Mouse (Mus musculus) liver, postnatal 0 days (tissue): Measurements from ENCODE around the gene Per2. TPM values are rescaled to one million over a fixed set of nuclear protein-coding genes. Genes with fewer than 3 reads are reported as not detected.

ENCODE experiments used
- ATAC-seq: fragments of 200-750 bp; cut with Nextera tagmentation; 2 replicates; pipeline ENCODE4 v1.8.0; 2017; ENCODE audit warnings: mild to moderate bottlenecking, moderate library complexity
- DNase-seq: peaks from one replicate; pipeline ENCODE4 v3.0.0-alpha.2; 2016
- H3K27ac ChIP-seq: fragments of 300-500 bp; sonication (generic); 2 replicates; pipeline ENCODE4 v1.5.1; 2014; ENCODE audit warnings: antibody characterized with exemption, moderate library complexity, mild to moderate bottlenecking, low read depth
- H3K27me3 ChIP-seq: fragments of 300-500 bp; sonication (generic); 2 replicates; pipeline ENCODE4 v1.6.1; 2014; ENCODE audit warnings: low read length, control low read depth, mixed read lengths; ENCODE audit not compliant: insufficient read depth
- H3K36me3 ChIP-seq: fragments of 300-500 bp; sonication (generic); replicated peaks from 2 replicates; pipeline ENCODE4 v1.6.1; 2014; ENCODE audit warnings: mild to moderate bottlenecking, control low read depth, low read length, moderate library complexity, mixed read lengths; ENCODE audit not compliant: insufficient read depth
- H3K4me1 ChIP-seq: fragments of 300-500 bp; sonication (generic); 2 replicates; pipeline ENCODE4 v1.6.1; 2014; ENCODE audit warnings: antibody characterized with exemption, mild to moderate bottlenecking, control low read depth; ENCODE audit not compliant: insufficient read depth
- H3K4me2 ChIP-seq: fragments of 300-500 bp; sonication (generic); 2 replicates; pipeline ENCODE4 v1.6.1; 2014; ENCODE audit warnings: low read depth, mild to moderate bottlenecking, low read length, moderate library complexity, mixed read lengths
- H3K4me3 ChIP-seq: fragments of 300-500 bp; sonication (generic); 2 replicates; pipeline ENCODE4 v1.5.1; 2014; ENCODE audit warnings: low read depth, low read length
- H3K9ac ChIP-seq: fragments of 300-500 bp; sonication (generic); replicated peaks from 2 replicates; pipeline ENCODE4 v1.6.1; 2014; ENCODE audit warnings: mild to moderate bottlenecking, moderate library complexity
- H3K9me3 ChIP-seq: fragments of 300-500 bp; sonication (generic); 2 replicates; pipeline ENCODE4 v1.6.1; 2016; ENCODE audit warnings: mild to moderate bottlenecking, control low read depth, low read length, mixed read lengths
- CTCF ChIP-seq: sonication (generic); IDR thresholded peaks from 2 replicates; pipeline ENCODE4 v1.5.1; 2016; ENCODE audit warnings: antibody characterized with exemption, low read depth
- EP300 ChIP-seq: IDR thresholded peaks from 2 replicates; pipeline ENCODE4 v1.6.1; 2016; ENCODE audit warnings: antibody characterized with exemption, low read depth, mild to moderate bottlenecking
- WGBS: fragments of 180-500 bp; shearing (Covaris S2); extraction: QIAGEN DNeasy Blood & Tissue Kit; methylation state at CpG from one replicate; pipeline ENCODE4 v1.1.7; 2014; ENCODE audit not compliant: insufficient replicate concordance; 5-methylcytosine and 5-hydroxymethylcytosine counted together
- polyA plus RNA-seq: library from polyadenylated mRNA; unstranded; fragments of >200 nt; fragmentation: Nextera tagmentation; extraction: Ambion mirVana; gene quantifications from 2 replicates; pipeline ENCODE4 v1.2.1, GENCODE M21; 2015

Gene Per2
- polyA plus RNA-seq, 1 experiment from 2014 or later, result 2.5 TPM

DNA sequence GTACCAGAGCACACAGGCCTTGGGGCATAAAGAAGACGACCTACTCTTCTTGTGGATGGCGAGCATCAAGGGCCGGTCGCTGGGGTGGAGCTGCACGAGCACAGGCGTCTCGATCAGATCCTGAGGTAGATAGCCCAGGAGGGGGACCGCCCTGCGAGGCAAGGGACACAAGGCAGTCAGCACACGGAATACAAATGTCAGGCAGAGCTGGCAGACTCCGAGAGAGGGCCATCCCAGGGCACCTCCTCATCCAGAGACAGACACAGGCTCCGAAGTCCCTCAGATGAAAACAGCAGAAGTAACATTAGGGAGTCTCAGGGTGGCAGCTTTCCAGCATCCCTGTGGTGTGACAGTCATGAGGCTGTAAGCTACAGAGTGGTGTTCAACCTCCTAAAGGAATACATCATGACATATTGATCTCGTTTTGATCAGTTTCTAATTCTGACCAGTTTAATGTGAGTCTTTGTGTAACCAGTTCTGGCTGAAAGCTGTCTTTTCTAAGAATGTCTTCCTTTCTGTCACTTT, 23.5 kb downstream of the Per2 start:
- no peak for TF ChIP-seq CTCF
- Histone ChIP-seq H3K4me3 (no peak overlapping the region), H3K27ac (peak overlapping the region; percentile 95)

DNA sequence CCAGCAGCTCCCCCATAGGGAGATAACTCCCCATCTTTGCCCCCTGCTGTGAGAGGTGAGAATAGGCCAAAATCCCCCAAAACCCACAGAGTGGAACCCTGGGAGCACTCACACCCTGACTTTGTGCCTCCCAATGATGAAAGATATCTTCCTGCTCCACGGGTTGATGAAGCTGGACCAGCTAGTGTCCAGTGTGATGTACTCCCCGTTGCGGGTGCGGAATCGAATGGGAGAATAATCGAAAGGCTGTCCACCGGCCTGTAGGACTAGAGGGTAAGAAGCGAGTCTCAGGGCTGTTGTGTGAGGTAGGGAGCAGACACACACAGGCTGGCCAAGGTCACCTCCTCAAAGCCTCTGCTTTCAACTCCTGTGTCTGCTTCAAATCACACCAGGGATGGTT, 24.2 kb downstream of the Per2 start:
- H3K27ac ChIP-seq, result no peak overlapping the region
- H3K9ac ChIP-seq, result no peak overlapping the region
- no peak overlapping the region for H3K4me3 ChIP-seq
- H3K27me3 ChIP-seq, result no peaks in the 10 kb centered on the region
- no peak for TF ChIP-seq CTCF
- TF ChIP-seq EP300, result no peak
- DNase-seq, result no peak
- peaks cover 39% of the 10 kb centered on the region for H3K36me3 ChIP-seq
- no peaks in the 10 kb centered on the region for H3K9me3 ChIP-seq
- H3K4me2 ChIP-seq, result no peak overlapping the region
- no peak for ATAC-seq
- WGBS, result 82% methylated on average over 8 of the region's 8 CpGs
- peaks cover 29% of the 10 kb centered on the region for H3K4me1 ChIP-seq

More for the DNA sequence above, 23.5 kb downstream of the Per2 start:
- no peaks in the 10 kb centered on the region for H3K27me3 ChIP-seq
- H3K4me1 ChIP-seq, result peaks cover 35% of the 10 kb centered on the region
- H3K9me3 ChIP-seq, result no peaks in the 10 kb centered on the region
- no peak overlapping the region for H3K4me2 ChIP-seq
- ATAC-seq (no peak), DNase-seq (no peak)
- 81% methylated on average over 13 of the region's 13 CpGs for WGBS
- peak overlapping the region; percentile 30; the same call in 1 of the 2 replicates for H3K9ac ChIP-seq
- H3K36me3 ChIP-seq, result peaks cover 38% of the 10 kb centered on the region

DNA sequence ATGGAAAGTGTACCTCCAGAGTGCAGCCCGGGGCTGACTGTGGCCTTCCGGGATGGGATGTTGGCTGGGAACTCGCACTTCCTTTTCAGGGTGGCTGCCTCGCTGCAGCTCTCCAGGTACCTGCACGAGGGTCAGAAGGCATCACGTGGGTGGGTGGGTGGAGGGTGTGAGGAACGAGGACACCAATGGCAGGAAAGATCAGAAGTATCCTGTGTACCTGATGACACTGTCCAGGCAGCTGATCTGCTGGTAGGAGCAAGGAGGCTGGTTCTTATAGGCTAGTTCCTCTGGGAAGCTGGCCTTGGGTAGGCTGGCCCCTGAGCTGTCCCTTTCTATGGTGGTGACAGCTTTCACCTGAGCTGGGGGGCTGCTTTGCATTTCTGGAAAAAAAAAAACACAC, 28.4 kb downstream of the Per2 start:
- H3K4me3 ChIP-seq, result no peak overlapping the region
- WGBS, result 82% methylated on average over 7 of the region's 7 CpGs
- no peak overlapping the region for H3K4me2 ChIP-seq
- no peaks in the 10 kb centered on the region for H3K9me3 ChIP-seq
- H3K27ac ChIP-seq, result no peak overlapping the region
- ATAC-seq (no peak), DNase-seq (no peak)
- no peak overlapping the region for H3K9ac ChIP-seq
- H3K4me1 ChIP-seq, result no peaks in the 10 kb centered on the region; the same call in 1 of the 2 replicates
- TF ChIP-seq EP300 (no peak), CTCF (no peak)
- peaks cover 62% of the 10 kb centered on the region for H3K36me3 ChIP-seq
- no peaks in the 10 kb centered on the region for H3K27me3 ChIP-seq

DNA sequence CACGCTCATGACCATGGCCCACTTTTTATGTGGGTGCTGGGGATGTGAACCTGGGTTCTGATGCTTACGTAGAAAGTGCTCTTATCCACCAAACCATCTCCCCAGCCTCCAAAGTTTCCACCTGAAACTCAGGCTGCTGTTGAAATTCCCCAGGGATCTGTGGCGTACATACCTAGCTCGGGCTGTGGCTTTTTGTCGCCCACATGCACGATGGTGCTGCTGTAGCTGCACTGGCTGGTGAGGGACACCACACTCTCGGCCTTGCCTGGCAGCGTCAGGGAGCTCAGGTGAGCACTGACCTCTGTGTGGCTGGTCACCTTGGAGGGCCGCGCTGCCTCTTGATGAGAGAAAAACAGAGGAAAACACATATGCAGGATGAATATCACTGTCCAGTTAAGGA, 29.9 kb downstream of the Per2 start:
- TF ChIP-seq CTCF, result no peak
- no peak for TF ChIP-seq EP300
- WGBS, result 87% methylated on average over 10 of the region's 10 CpGs
- H3K4me1 ChIP-seq, result no peaks in the 10 kb centered on the region
- H3K9ac ChIP-seq, result no peak overlapping the region
- no peak for DNase-seq
- H3K9me3 ChIP-seq, result no peaks in the 10 kb centered on the region
- no peak overlapping the region for H3K27ac ChIP-seq
- peaks cover 56% of the 10 kb centered on the region for H3K36me3 ChIP-seq
- no peak for ATAC-seq
- no peak overlapping the region for H3K4me3 ChIP-seq
- H3K27me3 ChIP-seq, result no peaks in the 10 kb centered on the region
- no peak overlapping the region for H3K4me2 ChIP-seq

DNA sequence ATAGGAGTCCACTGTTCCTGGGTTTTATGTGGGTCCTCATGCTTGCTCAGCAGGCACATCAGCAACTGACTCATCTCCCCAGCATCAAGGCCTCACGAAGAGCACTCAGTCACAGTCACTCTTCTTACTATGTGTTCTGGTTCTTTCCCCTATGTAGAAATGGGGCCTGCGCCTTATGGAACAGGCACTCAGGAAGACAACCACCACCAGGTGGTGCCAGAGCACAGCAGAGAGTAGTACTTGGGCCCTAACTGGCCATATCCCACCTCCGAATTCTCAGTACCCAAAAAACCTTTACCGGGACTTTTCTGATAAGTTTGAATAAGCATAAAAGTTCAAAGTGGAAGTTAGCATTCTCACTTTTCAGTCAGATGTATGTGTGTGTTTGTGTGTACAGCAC, 30.5 kb downstream of the Per2 start:
- H3K4me1 ChIP-seq, result no peaks in the 10 kb centered on the region
- H3K9me3 ChIP-seq, result no peaks in the 10 kb centered on the region
- H3K27ac ChIP-seq, result no peak overlapping the region
- H3K27me3 ChIP-seq, result no peaks in the 10 kb centered on the region
- H3K4me3 ChIP-seq, result no peak overlapping the region
- 33% methylated on average over 4 of the region's 4 CpGs for WGBS
- H3K36me3 ChIP-seq, result peaks cover 61% of the 10 kb centered on the region
- H3K9ac ChIP-seq, result no peak overlapping the region
- peak; percentile 87 for DNase-seq
- peak; percentile 63; the same call in 1 of the 2 replicates for ATAC-seq
- H3K4me2 ChIP-seq, result no peak overlapping the region
- TF ChIP-seq CTCF (peak; percentile 92), EP300 (no peak)

DNA sequence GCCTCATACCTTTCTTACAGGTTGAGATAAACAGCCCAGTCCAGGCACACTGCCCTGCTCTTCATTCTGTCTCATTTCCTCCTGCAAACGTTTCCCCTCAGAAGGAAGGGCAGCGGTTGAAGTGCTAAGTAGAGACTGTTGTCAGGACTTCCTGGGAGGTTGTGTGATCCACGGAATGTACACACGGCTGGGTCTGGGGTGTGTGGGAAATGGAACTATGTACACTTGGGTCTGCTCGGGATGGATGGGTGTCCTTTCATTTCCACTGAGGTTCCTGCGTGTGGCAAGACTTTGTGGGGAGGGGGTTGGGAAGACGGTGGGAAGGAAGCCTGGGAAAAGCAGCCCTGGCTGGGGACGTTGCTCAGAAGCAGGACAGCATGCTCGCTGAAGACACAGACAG, 32.7 kb downstream of the Per2 start:
- Histone ChIP-seq H3K36me3 (peaks cover 60% of the 10 kb centered on the region), H3K27ac (no peak overlapping the region), H3K4me2 (no peak overlapping the region), H3K4me3 (no peak overlapping the region), H3K9me3 (no peaks in the 10 kb centered on the region), H3K27me3 (no peaks in the 10 kb centered on the region), H3K4me1 (no peaks in the 10 kb centered on the region), H3K9ac (no peak overlapping the region)
- TF ChIP-seq EP300 (no peak), CTCF (no peak)
- 69% methylated on average over 9 of the region's 9 CpGs for WGBS
- DNase-seq, result no peak
- ATAC-seq, result no peak

DNA sequence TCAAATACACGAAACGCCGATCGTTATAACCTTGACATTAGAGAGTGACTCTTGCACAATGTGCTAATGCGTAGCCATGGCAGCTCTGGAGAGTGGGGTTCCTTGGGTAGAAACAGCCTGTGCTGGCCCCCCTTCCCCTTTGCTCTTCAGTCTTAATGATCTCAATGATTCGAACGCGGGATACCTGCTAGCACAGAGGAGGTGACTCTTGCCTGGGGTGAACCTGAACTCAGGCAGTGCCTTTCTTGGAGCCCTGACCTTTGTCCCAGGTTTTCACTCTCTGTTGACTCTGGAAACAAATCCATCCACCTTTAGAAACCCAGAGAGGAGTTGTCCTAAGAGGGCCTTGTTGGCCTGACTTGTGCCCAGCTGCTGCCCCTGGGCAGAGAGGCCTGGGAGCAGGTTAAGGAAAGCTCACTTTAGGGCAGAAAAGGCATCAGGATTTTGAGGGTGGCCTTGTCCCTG, 38.5 kb downstream of the Per2 start:
- Histone ChIP-seq H3K9ac (no peak overlapping the region), H3K27me3 (no peaks in the 10 kb centered on the region), H3K9me3 (no peaks in the 10 kb centered on the region), H3K27ac (peak overlapping the region; percentile 76), H3K4me2 (no peak overlapping the region), H3K4me1 (peaks cover 6% of the 10 kb centered on the region; the same call in 1 of the 2 replicates), H3K4me3 (no peak overlapping the region), H3K36me3 (peaks cover 34% of the 10 kb centered on the region)
- DNase-seq (peak; percentile 29), ATAC-seq (peak; percentile 81)
- WGBS, result 70% methylated on average over 8 of the region's 8 CpGs
- TF ChIP-seq CTCF (no peak), EP300 (no peak; the same call in 1 of the 2 replicates)
